9 mouse cellular contexts compared by ENCODE assay signal in the genomic region with DNA sequence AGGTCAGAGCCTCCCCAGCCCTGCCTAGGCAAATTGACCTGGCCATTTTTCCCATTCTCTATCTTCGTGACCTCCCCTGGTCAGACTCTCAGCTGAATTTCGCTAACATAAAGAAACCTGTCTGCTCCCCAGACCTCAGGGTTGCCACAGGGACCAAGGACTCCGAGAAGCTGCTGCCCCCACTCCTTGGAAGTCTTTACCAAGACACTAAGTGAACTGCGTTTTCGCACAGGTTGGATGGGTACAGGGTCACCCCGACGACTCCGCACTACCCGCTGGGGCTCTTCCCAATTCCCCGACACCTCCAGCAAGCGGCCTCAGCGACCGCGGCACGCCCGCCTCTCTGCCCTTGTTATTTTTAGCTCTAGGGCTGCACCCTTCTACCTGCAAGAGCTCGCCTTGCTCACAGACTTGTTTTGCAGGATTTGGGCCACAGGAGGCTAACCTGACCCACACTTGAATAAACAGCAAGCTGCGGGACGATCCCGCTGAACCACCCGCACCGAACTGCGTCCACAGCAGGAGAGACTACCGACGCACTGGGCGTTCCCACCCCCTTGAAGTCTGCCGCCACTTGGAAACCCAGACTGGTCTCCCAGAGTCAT. TPM values are rescaled to one million over a fixed set of nuclear protein-coding genes. Genes with fewer than 3 reads are reported as not detected.
A peak's percentile ranks its signal among the peaks of the same experiment; 100 is the strongest.
DNase-seq lines count a peak whose midpoint lies in the region; ATAC-seq and TF ChIP-seq lines count a peak whose summit lies in the region.
"Had no signal": no experiment of that assay in that cellular context is flagged by ENCODE, and none has a peak within 500 bp of the region (broad histone marks: within the 10 kb centered on the region; RNA-seq: fewer than 3 reads in every experiment).

No protein-coding gene starts in this region.

- H3K9ac ChIP-seq in ES-E14 (ENCODE audit: insufficient read depth, low read depth, low read length, poor library complexity, severe bottlenecking): peak overlapping the region; percentile 58; the same call in 1 of the 2 replicates
- H3K9ac ChIP-seq in forebrain, embryonic 11.5 days (ENCODE audit: low read length): peak overlapping the region; percentile 27; the same call in 1 of the 2 replicates
- H3K9ac ChIP-seq in kidney, embryonic 15.5 days: peak overlapping the region; percentile 16; the same call in 1 of the 2 replicates

- no peak for ATAC-seq in forebrain, embryonic 11.5 days (replicated peaks; ENCODE audit: low FRiP score)
- peak; percentile 46; the same call in 1 of the 2 replicates for ATAC-seq in kidney, embryonic 15.5 days (replicated peaks; ENCODE audit: low FRiP score)
- ATAC-seq in megakaryocyte-erythroid progenitor cell, adult 5-6 weeks (replicated peaks; ENCODE audit: low FRiP score, low TSS enrichment, poor library complexity, severe bottlenecking): no peak

- no peaks in the 10 kb centered on the region for H3K9me3 ChIP-seq in ES-E14 (ENCODE audit: control insufficient read depth, insufficient read depth, low read depth, low read length)
- H3K9me3 ChIP-seq in forebrain, embryonic 11.5 days (ENCODE audit: control insufficient read depth, low read length): no peaks in the 10 kb centered on the region
- H3K9me3 ChIP-seq in kidney, embryonic 15.5 days (replicated peaks): no peaks in the 10 kb centered on the region

- peaks cover 26% of the 10 kb centered on the region for H3K27me3 ChIP-seq in forebrain, embryonic 11.5 days (ENCODE audit: control insufficient read depth, insufficient read depth, low read length)
- peaks cover 37% of the 10 kb centered on the region for H3K27me3 ChIP-seq in kidney, embryonic 15.5 days

- H3K4me1 ChIP-seq in ES-E14 (ENCODE audit: control insufficient read depth in 2 of 2, insufficient read depth in 2 of 2, low read length in 2 of 2, poor library complexity in 1 of 2): peaks cover 0 to 10% of the 10 kb centered on the region in 2 experiments; a peak in 2 of 4 replicates
- no peaks in the 10 kb centered on the region for H3K4me1 ChIP-seq in forebrain, embryonic 11.5 days (replicated peaks; ENCODE audit: control insufficient read depth, insufficient read depth, low read length)
- H3K4me1 ChIP-seq in kidney, embryonic 15.5 days: peaks cover 13% of the 10 kb centered on the region

- H3K27ac ChIP-seq in ES-E14 (ENCODE audit: insufficient read depth, low read depth, low read length, poor library complexity, severe bottlenecking): no peak overlapping the region; the same call in 1 of the 2 replicates
- no peak overlapping the region for H3K27ac ChIP-seq in forebrain, embryonic 11.5 days (ENCODE audit: low read depth, low read length)
- no peak overlapping the region for H3K27ac ChIP-seq in kidney, embryonic 15.5 days

- peak overlapping the region; percentile 56 to 68 for H3K4me3 ChIP-seq in ES-E14 (ENCODE audit: insufficient read depth in 1 of 2, low read depth in 1 of 2, low read length in 2 of 2, poor library complexity in 1 of 2, severe bottlenecking in 1 of 2)
- H3K4me3 ChIP-seq in forebrain, embryonic 11.5 days (ENCODE audit: low read depth, low read length): peak overlapping the region; percentile 15
- H3K4me3 ChIP-seq in kidney, embryonic 15.5 days (replicated peaks): peak overlapping the region; percentile 37

- no peaks in the 10 kb centered on the region for H3K36me3 ChIP-seq in ES-E14 (ENCODE audit: control insufficient read depth, insufficient read depth, low read length, poor library complexity, severe bottlenecking)
- no peaks in the 10 kb centered on the region for H3K36me3 ChIP-seq in forebrain, embryonic 11.5 days (ENCODE audit: control insufficient read depth, insufficient read depth, low read length)
- H3K36me3 ChIP-seq in kidney, embryonic 15.5 days: no peaks in the 10 kb centered on the region

- WGBS in forebrain, embryonic 11.5 days: 1% methylated on average over 27 of the region's 27 CpGs
- 4% methylated on average over 27 of the region's 27 CpGs for WGBS in kidney, embryonic 15.5 days

- DNase-seq in ES-E14 (ENCODE audit: low read depth, low spot score): no peak
- DNase-seq in forebrain, embryonic 11.5 days (ENCODE audit: low spot score): no peak
- DNase-seq in lung, postnatal 14 days: peak; percentile 44
- DNase-seq in thymus, postnatal 4 days: no peak
- no peak for DNase-seq in adrenal gland, postnatal 36 days
- no peak for DNase-seq in B cell, adult 2 months

- in situ Hi-C loops in ES-E14 (cut with MboI; ENCODE audit: low sequenced_read_pairs in 2 of 2, unreplicated experiment in 2 of 2): no loop called here

- H3K4me2 ChIP-seq in forebrain, embryonic 11.5 days (ENCODE audit: low read depth, low read length, severe bottlenecking): peak overlapping the region; percentile 47
- peak overlapping the region; percentile 62 for H3K4me2 ChIP-seq in kidney, embryonic 15.5 days

TF ChIP-seq in ES-E14, 5 proteins besides CTCF, POLR2A, EP300 and RAD21:
- TF ChIP-seq MAFK (IDR thresholded peaks at IDR 0.05; ENCODE audit: insufficient read depth, low read depth, low read length): no peak
TF ChIP-seq in ES-E14: peak in this region for 0.

RNA-seq across cellular contexts. Expression of gene Bmp4, which starts 7.7 kb away (rescaled TPM):
- 36.5 and 73.9 TPM in 2 replicates for total RNA-seq in ES-E14 (2012; rRNA removed)
- 15.1 and 19.4 TPM in 2 replicates for polyA plus RNA-seq in forebrain, embryonic 11.5 days (2014; fragmentation: Nextera tagmentation; extraction: Ambion mirVana)
- 36.3 and 40.8 TPM in 2 replicates for polyA plus RNA-seq in kidney, embryonic 15.5 days (2015; fragmentation: Nextera tagmentation; extraction: Ambion mirVana)
- not detected in 2 replicates for total RNA-seq in megakaryocyte-erythroid progenitor cell, adult 5-6 weeks (2014; fragmentation: Nextera tagmentation)
- not detected in 2 replicates for total RNA-seq in megakaryocyte-erythroid progenitor cell, adult 5-6 weeks (2017)
- total RNA-seq in adrenal gland, postnatal 36 days (2021): 10 to 100 TPM; 12.1 to 18.5 TPM

RNA-seq across cellular contexts. Expression of gene Gm15217, which starts 19.0 kb away (rescaled TPM):
- not detected in 2 replicates for total RNA-seq in ES-E14 (2012; rRNA removed)
- polyA plus RNA-seq in forebrain, embryonic 11.5 days (2014; fragmentation: Nextera tagmentation; extraction: Ambion mirVana): not detected in 2 replicates
- polyA plus RNA-seq in kidney, embryonic 15.5 days (2015; fragmentation: Nextera tagmentation; extraction: Ambion mirVana): 1.1 and 1.2 TPM in 2 replicates
- not detected in 2 replicates for total RNA-seq in megakaryocyte-erythroid progenitor cell, adult 5-6 weeks (2014; fragmentation: Nextera tagmentation)
- total RNA-seq in megakaryocyte-erythroid progenitor cell, adult 5-6 weeks (2017): not detected in 2 replicates
- not detected for total RNA-seq in adrenal gland, postnatal 36 days (2021)
- polyA plus RNA-seq: large intestine, adult 2 months had no signal

Comparison
In these comparisons a context has a peak if more than half of its experiments do, and no peak if none do; other contexts are left out.
1. RNA of gene Bmp4, which starts 7.7 kb away (total RNA-seq): 36.5 to 73.9 TPM in ES-E14 and 12.1 to 18.5 TPM in adrenal gland, postnatal 36 days; not detected in megakaryocyte-erythroid progenitor cell, adult 5-6 weeks; every median in the first group is over 10 times any median in the second.
2. Peak in every context shown above with its lines, with median percentiles within 50 percentile points of each other: H3K4me3 ChIP-seq and H3K9ac ChIP-seq.